Mouse (Mus musculus): Measurements from ENCODE around the gene Fbxo48. TPM values are rescaled to one million over a fixed set of nuclear protein-coding genes. Genes with fewer than 3 reads are reported as not detected.

The Fbxo48 gene
- total RNA-seq, 2 experiments from 2014 or later = 0.16 to 0.28 TPM

GRCm38 (mm10) chr11:16967806-16968205, 16.6 kb downstream of the Fbxo48 start:
- intact Hi-C loops (cut with DNase I) = loop anchor here (5.0 kb wide), 1 partner anchor 244 kb away; the partner anchor contains the start of gene Pno1
- peak in 1 of 2 experiments; percentile 13 for DNase-seq

DNA sequence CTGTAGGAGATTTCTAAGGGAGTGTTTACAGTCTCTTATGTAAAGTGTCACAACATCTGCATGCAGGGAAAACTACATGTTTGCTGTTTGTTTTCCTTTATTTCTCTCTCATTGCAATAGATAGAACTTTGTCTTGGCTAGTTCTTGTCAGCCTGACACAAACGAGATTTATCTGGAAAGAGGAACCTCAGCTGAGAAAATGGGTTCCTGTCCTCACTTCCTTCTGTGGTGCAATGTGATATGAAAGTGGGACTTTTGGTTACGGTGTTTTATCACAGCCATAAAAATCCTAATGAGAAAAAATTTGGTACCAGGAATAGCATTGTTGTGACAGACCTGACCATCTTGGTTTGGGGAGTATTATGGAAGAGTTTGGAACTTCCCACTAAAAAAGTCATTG, 18.5 kb downstream of the Fbxo48 start:
- no peak for DNase-seq
- intact Hi-C loops (cut with DNase I) = loop anchor here (5.0 kb wide), 1 partner anchor 243 kb away; the partner anchor contains the start of gene Pno1

GRCm38 (mm10) chr11:16972027-16972426, 20.9 kb downstream of the Fbxo48 start:
- intact Hi-C loops (cut with DNase I) = no loop called here
- no peak for DNase-seq

DNA sequence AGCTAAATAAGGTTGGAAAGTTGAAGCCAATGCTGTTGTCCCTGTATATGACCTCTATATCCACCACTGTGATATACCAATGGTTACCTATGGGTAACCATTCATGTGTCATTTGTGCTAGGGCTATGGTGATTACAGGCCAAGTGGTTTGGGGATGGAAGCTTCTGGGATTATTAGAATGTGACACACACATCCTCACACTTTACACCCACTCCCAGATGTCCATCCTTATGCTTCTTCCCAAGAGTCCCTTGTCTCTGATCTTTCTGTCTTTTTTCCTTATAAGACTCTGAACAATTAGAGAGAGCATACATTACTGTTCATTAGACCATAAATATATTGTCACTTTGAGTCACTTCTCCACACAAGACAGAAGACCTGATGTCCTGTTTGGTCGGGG, 21.9 kb downstream of the Fbxo48 start:
- intact Hi-C loops (cut with DNase I) = no loop called here
- no peak for DNase-seq

GRCm38 (mm10) chr11:16976937-16977336, 25.8 kb downstream of the Fbxo48 start:
- intact Hi-C loops (cut with DNase I) = no loop called here
- peak in 1 of 2 experiments; percentile 32 for DNase-seq

DNA sequence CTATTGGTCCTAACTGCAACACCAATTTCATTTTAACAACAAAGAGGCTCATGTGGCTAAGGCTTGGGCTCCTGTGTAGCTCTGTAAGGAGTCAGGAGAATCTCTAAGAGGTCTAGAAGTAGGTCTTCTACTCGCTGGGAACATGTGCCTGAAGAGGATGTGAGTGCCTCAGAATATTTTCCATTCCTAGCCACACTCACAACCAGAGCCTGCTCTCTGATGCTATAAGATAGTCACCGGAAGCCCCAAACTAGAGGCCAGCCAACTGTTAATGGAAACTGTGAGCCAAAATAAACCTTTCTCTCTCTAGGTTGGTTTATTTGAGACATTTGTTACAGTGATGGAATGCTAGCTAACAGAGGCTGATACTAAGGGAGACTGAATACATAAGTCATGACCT, 26.4 kb downstream of the Fbxo48 start:
- DNase-seq = no peak
- intact Hi-C loops (cut with DNase I) = no loop called here

- intact Hi-C loops (cut with DNase I) = no loop called here
Observed at GRCm38 (mm10) chr11:16978161-16978707, 27.1 kb downstream of the Fbxo48 start.

GRCm38 (mm10) chr11:16986550-16987187, 35.5 kb downstream of the Fbxo48 start:
- intact Hi-C loops (cut with DNase I) = no loop called here
- DNase-seq = no peak

More at GRCm38 (mm10) chr11:16978161-16978707, 27.1 kb downstream of the Fbxo48 start:
- DNase-seq = no peak

- intact Hi-C loops (cut with DNase I) = no loop called here
- no peak for DNase-seq
Observed at GRCm38 (mm10) chr11:16987745-16988328, 36.7 kb downstream of the Fbxo48 start.

- intact Hi-C loops (cut with DNase I) = no loop called here
Observed at GRCm38 (mm10) chr11:16989885-16990284, 38.7 kb downstream of the Fbxo48 start.

GRCm38 (mm10) chr11:16992880-16993279, 41.7 kb downstream of the Fbxo48 start:
- intact Hi-C loops (cut with DNase I) = no loop called here
- DNase-seq = no peak

More at GRCm38 (mm10) chr11:16989885-16990284, 38.7 kb downstream of the Fbxo48 start:
- no peak for DNase-seq

DNA sequence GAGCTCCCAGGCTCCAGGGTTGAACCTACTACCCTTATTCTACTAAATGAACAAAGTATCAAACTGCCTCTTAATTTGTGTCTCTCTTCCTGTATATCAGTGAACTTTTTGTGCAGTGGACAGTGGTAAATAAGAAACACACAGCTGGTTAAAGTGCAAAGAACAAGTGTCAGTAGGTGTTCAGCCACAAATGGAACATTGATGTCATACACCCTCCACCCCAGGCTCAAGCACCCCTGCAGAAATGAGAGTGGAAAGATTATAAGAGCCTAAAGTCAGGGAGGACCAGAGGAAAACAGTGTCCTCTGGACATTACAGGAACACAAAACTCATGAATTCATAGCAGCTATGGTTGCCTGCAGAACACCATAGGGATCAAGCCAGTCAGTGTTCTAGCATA, 45.6 kb downstream of the Fbxo48 start:
- intact Hi-C loops (cut with DNase I) = no loop called here

DNA sequence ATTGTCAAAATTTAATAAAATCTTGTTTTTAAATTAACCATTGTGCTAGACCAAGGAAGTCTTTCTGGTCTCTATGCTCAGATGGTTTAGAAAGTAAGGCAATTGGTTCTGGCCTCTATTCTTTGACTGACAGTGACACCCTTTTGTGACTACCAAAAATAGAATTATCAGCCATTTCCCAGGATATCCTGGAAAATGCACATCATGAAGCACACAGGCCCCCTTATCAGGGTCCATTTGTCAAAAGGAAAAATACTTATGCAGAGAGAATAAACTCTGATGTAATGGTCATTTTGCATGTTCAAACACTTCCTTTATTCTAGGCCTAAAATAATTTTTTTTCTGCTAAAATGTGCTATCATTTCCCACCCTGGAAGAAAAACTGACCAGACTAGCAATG, 46.3 kb downstream of the Fbxo48 start:
- no peak for DNase-seq
- intact Hi-C loops (cut with DNase I) = no loop called here

More for the DNA sequence above, 45.6 kb downstream of the Fbxo48 start:
- no peak for DNase-seq

DNA sequence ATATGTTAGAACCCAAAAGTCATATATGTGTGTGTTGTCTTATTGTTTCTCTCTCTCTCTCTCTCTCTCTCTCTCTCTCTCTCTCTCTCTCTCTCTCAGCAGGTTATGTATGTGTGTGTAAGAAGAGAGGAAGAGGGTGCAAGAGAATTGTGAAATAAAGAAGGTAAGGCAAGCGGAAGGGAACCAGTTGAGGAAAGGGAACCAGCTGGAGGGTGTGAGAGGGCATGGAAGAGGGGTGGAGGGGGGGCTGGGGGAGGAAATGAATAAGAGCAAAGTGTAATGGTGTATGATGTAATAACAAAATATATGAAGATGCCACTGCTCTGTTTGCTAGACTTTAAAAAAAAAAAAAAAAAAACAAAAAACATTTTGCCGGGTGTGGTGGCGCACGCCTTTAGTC, 48.2 kb downstream of the Fbxo48 start:
- intact Hi-C loops (cut with DNase I) = no loop called here
- DNase-seq = no peak

DNA sequence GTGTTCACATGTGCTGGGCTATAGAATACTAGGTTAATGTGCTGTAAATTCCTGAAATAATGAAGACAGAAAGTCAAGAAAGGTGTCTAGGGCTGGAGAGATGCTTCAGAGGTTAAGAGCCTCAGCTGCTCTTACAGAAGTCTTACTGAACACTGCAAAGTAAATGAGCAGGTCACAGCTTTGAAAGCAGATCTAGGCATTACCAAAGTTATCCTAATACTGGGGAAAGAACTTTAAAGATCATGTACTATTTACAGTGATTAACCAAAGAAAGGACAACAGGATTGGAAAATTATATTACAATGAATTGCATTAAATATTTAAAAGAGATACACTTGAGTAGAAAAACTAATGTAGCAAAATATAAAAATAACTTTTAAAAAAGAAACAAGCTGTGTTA, 48.8 kb downstream of the Fbxo48 start:
- intact Hi-C loops (cut with DNase I) = no loop called here
- no peak for DNase-seq

GRCm38 (mm10) chr11:17000353-17001334, 49.5 kb downstream of the Fbxo48 start:
- intact Hi-C loops (cut with DNase I) = no loop called here
- DNase-seq = no peak

GRCm38 (mm10) chr11:17002739-17003373, 51.7 kb downstream of the Fbxo48 start:
- no peak for DNase-seq
- intact Hi-C loops (cut with DNase I) = no loop called here

- intact Hi-C loops (cut with DNase I) = no loop called here
- no peak for DNase-seq
Observed at GRCm38 (mm10) chr11:17003757-17004156, 52.6 kb downstream of the Fbxo48 start.

Measured in heart, postnatal 36 days (tissue).